Mouse (Mus musculus) megakaryocyte, embryonic 14.5 days (primary cell): ENCODE measurements around the gene Serpina16.
"Not testable (repeated sequence)": the region's sequence is repeated elsewhere in the genome, so short reads cannot be mapped to it uniquely, and the experiment has no call there.

ENCODE experiments used
- FLI1 ChIP-seq: IDR thresholded peaks from 2 replicates; pipeline ENCODE4 v1.6.1; 2012; ENCODE audit warnings: low read length, inconsistent platforms, mixed read lengths
- GATA1 ChIP-seq: IDR thresholded peaks from 3 replicates; pipeline ENCODE4 v1.6.1; 2012; ENCODE audit warnings: mixed read lengths, low read length, inconsistent platforms, borderline replicate concordance

DNA sequence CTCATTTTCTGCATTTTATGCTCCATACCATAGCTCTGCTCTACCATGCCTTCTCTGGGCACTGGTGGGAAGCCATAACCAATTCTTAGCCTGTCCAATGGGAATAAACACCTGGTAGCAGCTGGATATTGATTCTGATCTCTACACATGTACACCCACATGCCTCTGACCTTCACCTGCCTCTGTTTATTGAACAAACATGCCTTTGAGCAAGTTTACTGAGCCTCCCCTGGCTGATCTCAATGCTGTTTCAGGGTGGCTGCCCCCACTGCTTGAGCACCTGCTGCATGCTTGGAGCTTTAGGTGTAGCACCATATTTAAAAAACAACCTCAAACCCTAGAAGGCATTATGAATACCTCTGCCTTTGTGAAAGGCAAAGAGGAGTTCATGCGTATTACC is 3.9 kb upstream of the Serpina16 start:
- not testable (repeated sequence) for TF ChIP-seq GATA1, FLI1
